Mouse (Mus musculus) adrenal gland, postnatal 36 days (tissue): ENCODE measurements around the gene 1700017B05Rik. TPM values are rescaled to one million over a fixed set of nuclear protein-coding genes. Genes with fewer than 3 reads are reported as not detected.
"Not testable (repeated sequence)": the region's sequence is repeated elsewhere in the genome, so short reads cannot be mapped to it uniquely, and the experiment has no call there.

Experiments
- DNase-seq, 2 experiments: peaks; one replicate each; pipeline ENCODE4 v3.0.0; 2021; ENCODE audit warnings: mixed read lengths in 1 of 2
- total RNA-seq, 2 experiments: library from RNA; stranded (reverse); gene quantifications; 2 replicates each; pipeline ENCODE4 v1.2.3; 2021

Gene 1700017B05Rik
- total RNA-seq, 2 experiments from 2014 or later, result 50.2 to 89.6 TPM

DNA sequence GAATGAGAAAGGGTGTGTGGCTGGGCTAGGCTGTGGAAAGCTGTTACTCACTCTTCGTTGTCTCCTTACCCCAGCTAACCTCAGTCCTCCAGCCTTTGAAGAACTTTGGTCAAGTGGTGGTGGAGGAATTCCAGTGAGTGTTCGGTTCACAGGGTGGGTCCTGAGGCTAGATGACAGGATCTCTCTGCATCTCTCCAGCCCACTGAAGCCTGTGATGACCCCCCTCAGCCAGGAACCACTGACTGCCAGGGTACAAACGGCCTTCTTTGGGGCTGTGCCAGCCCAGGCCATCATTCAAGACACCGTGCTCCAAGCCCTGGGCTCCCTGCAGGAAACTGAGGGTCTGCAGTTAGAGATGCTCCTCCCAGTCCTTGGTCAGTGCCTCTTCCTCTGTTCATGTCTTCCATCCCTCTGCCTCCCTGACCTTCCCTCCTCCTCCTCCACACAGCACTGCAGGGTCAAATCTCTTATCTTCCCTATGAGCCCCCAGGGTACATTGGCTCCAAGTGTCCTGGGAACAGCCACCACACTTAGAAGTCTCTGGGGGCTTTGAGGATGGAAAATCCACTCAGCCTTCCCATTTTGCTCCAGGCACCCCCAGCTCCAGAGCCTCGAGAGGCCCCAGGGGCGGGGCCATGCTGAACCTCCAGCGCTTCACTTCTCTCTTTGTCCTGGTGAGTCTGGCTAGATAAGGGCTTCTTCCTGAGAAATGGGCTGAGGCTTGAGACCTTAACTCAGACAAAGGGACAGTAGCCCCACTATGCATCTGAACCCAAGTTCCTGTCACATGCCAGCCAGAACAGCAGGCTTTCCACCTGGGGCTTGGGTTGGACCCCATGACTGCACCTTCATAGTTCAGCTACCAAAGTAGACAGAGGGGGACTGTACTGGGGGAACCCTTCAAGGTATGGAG is 14.1 kb downstream of the 1700017B05Rik start:
- DNase-seq, result no peak

DNA sequence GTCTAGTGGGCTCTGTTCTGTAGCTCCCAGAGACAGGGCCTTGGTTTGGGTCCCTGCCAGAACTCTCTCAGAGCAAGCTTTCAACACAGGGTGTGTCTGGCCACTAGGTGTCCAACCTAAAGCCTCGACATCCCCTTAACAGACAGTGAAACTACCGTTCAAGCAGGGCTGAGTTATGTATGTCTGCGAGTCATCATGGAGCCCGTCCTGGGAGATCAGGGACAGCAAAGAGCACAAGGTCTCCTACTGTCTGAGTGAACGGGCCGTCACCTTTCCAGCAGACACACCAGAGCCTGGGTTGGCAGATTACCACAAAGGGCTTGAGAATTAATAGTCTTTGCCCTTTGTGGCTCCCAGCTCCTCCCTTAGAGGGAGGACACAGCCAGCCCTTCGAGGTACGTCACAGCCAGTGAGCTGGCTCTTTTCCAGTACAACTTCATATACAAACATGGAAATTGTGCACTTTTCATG is 15.2 kb downstream of the 1700017B05Rik start:
- DNase-seq, result peak; percentile 25 to 32

DNA sequence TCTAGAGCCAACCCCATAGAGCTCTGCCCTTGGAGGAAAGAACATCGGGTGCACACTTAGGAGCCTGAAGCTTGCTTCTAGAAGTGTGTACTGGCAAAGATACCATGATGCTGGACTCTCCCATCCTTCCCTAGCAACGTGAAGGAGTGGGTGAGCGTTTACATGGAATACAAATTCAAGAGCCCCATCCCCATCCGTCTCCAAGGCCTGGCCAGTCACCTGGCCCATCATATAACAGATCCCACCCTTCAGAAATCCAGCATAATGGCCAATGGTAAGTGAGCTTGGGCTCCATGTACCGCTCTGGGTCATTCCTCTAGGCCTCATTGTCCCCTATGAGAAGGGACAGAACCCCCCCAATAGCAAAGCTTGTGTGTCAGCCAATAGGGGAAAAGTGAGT is 15.9 kb downstream of the 1700017B05Rik start:
- DNase-seq, result no peak

DNA sequence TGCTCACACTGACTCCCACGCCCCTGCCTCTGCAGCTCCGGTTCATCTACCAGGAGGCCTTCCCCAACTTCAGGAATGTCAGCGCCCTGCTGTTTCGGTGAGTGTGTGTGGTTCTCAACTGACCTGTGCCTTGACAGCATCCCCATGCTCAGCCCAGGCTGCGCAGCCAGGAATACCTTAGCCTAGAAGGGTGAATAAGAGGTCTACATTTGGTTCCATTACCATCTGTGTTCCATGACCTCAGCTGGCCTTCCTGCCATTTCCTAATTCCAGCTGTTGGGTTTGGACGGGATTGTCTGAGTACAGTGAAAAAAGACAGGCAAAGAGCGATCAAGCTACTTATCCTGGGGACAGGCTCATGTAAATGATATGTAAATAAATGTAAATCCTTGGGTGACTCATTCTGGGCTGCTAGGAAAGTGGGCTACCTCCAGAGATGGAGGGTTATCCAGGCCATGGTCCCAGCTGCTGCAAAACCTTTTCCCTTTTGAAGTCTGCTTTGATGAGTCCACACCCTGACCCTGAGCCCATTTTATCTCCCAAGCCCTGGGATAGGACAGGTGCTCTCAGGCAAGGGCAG is 18.2 kb downstream of the 1700017B05Rik start:
- DNase-seq, result no peak

DNA sequence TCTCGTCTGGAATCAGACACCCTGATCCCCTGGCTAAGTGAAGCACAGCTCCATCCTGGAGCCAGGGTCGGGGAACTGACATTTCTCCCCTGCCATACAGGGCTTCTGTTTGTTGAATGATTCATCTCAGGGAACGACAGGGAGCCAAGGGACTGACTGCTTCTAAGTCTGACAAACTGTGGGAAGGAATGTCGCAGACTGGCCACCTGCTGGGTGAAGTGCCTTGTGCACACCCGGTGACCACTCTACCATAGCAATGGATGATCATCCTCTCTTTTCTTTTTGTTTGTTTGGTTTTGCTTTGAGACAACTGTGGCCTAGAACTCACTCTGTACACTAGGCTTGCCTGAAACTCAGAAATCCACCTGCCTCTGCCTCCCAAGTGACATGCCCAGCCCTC is 19.5 kb downstream of the 1700017B05Rik start:
- no peak for DNase-seq

DNA sequence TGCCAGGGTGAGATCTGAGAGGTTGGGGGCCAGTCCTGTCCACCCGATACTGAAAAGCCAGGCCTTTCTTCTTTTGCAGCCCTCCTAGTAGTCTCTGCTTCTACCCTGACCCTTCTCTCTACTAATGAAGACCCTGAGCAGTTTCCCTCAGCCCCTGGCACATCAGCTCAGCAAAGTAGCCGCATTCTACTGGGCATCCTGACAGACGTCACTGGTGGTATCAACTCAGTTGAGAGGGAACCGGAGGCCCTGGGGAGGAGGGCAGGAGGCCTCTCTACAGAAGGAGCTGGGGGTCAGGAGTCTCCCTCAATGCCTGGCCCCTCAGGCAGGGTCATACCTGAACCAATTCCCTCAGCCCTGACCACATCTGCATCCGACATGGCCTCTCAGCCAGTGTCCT is 21.3 kb downstream of the 1700017B05Rik start:
- DNase-seq, result no peak

DNA sequence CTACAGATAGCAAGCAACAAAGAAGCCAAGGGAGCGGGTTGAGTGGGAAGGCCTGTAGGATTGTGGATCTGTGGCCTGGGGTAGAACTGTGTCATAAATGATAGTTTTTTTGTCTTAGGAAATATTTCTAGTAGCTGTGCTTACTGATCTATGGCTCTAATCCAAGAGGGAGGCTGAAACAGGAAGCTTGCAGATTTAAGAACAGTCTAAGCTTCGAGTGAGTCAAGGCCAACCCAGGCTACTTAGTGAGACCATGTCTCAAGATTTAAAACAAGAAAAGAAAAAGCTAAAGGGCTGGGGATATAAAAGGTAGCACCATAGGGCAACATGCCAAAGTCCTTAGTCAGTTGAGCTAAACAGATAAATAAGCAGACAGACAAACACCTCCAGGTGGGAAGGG is 24.2 kb downstream of the 1700017B05Rik start:
- DNase-seq, result no peak

DNA sequence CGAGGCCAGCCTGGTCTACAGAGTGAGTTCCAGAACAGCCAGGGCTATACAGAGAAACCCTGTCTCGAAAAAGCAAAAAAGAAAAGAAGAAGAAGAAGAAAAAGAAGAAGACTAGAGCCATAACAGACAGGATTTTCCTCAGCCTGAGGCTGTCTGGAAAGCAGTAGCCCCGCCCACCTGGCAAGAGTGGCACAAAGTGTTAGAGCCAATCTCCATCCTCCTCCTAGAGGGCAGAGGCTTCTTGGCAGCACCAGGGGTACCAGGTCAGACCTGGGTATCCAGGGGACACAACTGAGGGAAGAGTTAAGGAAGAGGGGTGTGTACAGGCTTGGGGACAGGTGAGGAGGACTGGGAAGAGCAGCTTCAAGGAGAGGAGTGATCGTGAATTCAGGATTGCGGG is 24.7 kb downstream of the 1700017B05Rik start:
- DNase-seq, result no peak

DNA sequence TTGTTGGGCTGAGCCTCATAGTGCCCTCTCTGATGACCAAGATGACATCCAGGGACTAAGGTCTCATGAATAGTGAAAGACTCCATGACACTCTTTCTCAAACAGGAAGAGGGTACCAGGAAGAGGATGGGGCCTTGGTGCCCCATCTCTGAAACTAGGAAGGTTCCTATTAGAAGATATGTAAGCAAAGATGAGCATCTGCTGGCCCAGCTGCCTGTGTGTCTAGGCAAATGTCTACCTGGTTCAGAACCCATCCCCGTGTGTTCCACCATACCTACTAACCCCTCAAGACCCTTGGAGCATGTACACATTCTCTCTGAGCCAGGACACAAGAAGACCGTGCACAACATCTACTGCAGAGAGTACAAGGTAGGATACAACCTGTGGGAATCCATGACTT is 26.2 kb downstream of the 1700017B05Rik start, which contains the start of gene Trcg1:
TSS of gene Trcg1 (plus strand) at position 301 of the 400 bp plus-strand sequence.
- no peak for DNase-seq

DNA sequence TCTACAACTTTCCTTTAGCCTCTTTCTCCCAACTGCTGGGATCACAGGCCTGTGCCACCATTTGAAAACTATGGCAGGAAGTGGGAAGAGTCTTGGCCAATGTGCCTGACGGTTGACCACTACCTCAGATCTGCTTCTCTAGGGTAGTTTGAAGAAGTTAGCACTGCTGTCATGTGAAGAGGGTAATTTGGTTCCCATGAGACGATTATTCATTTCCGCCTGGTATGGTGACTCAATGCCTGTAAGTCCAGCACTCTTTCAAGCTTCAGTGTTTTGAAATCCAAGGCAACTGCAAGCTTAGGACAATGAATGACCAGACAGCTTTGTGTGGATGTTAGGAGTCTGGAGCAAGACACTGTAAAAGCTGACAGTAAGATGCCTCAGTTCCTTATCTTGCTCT is 28.6 kb downstream of the 1700017B05Rik start:
- DNase-seq, result no peak

DNA sequence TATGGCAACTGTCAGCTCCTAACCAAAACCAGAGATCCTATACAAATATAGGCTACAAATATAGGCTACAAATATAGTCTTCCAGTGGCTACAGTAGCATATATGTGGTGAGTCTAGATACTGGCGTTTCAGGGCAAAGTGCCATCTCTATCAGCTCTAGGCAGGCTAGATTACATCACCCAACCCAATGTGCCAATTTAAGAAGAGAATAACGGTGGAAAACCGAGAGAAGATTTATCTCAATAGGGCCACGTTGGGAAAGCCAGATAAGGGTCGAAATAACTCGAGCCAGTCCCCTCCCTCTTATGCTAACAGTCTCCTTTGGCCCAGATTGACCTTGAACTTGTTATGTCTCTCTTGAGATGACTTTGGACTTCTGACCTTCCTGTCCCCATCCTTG is 29.3 kb downstream of the 1700017B05Rik start:
- DNase-seq, result no peak

DNA sequence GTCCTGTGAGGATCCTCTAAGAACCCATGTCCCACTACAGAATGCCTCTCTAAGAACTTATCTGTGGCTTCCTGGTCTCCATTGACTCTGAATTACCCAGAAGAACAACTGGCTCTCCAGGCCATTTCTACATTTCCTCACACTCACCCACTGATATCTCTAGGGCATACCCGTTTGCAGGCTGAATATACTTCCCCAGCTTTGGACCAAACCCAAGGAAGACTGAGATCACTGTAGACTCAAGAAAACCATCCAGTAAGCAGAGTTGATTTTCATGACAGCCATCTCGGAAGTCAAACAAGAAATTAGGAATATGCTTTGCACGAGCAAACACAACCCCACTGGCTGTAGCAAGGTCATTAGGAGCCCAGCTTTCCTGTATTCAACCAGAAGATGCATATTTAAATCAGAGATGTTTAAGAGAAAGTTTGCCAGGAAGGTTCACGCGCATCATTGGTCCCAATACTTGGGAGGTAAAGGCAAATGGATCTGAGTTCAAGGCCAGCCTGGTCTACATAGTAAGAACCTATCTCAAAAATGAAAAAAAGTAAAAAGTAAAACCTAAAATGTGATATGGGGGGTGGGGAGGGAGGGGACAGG is 30.0 kb downstream of the 1700017B05Rik start:
- DNase-seq, result no peak

DNA sequence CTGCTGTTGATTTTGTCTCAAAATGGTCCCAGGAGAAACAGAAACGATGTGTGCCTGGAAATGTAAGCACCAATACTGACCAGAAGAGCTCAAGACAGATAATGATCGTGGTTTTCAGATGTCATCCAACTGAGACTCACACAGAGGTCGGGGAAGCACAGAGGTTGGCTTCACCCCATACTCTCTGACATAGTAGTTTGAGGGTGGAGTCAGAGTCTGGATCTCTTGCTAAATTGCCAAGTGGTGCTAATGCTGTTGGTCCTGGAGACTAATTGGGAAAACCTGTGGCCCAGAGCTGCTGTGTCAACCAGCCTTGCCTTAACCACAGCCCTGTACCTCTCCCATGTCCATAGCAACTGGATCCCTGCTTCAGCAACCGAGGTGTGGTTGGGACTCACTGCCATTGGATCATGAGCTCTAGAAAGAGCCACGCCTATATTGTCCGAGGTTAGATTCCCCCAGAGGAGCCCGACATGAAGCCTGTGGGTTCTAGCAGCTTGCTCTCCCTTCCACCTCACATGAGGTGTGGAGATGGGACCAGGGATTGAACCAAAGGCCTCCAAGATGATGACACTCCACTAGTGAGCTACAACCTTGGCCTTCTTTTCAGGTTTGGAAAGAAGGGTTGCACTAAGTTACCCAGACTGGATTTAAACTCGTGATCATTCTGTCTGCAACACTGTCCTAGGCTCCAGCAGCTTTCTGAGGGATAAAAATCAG is 30.7 kb downstream of the 1700017B05Rik start:
- no peak for DNase-seq

DNA sequence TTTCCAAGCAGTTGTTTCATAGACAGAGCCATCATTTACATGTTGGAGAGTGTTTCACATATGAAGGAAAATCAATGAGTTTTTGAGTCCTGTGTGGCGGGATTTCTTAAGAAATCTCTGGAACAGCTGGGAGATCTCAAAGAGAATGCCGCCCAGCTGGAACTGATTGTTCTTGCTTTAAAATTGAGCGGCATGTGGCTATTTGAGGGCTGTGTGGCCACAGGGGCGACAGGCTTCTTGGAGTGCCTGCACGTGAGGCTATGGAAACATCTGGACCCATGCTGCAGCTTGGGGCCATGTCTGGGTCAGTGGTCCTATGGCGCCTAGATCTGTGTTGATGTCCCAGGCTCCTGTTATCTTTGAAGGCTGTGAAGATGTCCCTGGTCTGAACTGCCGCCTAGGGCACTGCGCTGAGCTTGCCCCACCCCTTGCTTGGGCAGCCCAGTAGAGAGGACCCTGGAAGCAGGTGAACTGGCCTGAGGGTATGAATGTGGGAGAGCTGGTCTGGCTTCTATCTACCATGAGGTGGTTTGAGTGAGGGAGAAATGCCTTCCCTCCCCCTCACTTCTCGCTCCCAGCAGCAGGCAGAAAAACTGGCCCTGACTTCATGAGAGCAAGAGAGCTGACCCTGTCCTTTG is 32.1 kb downstream of the 1700017B05Rik start:
- no peak for DNase-seq

DNA sequence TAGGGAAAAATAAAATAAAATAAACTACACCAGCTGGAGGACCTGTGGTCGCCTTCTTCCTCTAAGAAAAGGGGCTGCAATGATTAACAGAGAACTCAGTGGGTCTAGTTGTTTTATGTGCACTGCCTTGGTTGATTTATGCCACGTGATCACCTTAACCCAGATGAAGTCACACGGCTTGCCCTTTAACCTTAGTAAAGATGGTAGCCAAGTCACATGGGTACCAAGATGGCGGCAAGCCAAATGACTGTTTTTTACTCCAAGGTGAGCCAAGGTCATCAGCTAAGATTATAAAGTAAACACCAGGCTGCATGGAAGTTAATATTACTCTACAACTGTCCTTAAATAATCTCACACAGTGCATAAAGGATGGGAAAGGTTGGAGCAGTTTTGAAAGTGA is 32.7 kb downstream of the 1700017B05Rik start:
- DNase-seq, result peak in 1 of 2 experiments; percentile 46

DNA sequence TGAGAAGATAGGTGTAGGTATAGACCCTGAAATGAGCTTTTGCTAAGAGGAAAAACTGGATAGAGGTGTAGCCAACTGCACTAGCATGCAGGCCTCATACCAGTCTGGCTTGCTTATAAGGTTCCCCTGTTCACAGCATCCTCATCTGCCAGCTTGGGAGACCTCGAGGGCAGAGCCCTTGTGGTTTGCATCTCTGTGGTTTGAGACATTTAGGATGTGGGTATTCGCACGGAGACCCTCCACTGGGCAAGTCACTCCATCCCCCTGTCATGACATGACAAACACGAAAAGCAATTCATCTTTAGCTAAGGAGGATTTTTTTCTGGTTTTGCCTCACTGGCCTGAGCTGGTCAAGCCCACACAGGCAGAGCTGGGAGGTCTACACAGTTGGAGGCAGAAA is 34.2 kb downstream of the 1700017B05Rik start:
- DNase-seq, result no peak

DNA sequence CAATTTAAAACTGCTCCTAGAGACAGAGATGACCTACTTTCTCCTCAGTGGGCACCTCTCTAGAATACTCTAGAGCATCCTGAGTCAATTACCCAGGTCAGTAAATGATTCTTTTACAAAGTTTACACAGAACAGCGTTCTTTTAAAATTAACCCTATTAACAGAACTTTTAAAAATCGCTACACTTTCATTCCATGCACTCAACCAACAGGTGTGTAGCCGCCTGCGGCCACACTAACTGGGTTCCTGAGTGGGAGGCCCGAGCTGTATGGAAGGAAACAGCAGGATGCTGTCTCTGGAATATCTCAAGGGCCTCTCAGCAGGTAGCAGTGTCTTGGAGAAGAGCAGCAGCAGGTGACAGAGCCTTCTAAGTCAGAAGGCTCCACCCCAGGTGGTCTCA is 35.2 kb downstream of the 1700017B05Rik start:
- DNase-seq, result no peak

DNA sequence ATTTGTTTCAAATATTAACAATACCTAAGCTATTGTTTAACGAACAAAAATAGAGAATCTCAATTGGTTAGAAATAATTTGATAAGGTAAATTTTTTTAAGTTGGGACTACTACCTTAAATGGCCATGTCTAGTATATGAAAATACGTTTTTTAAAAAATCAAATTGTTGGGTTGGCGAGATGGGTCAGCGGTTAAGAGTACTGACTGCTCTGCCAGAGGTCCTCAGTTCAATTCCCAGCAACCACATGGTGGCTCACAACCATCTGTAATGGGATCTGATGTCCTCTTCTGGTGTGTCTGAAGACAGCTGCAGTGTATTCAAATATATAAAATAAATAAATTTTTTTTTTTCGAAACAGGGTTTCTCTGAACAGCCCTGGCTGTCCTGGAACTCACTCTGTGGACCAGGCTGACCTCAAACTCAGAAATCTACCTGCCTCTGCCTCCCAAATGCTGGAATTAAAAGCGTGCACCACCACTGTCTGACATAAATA is 35.7 kb downstream of the 1700017B05Rik start:
- DNase-seq, result not testable (repeated sequence)

DNA sequence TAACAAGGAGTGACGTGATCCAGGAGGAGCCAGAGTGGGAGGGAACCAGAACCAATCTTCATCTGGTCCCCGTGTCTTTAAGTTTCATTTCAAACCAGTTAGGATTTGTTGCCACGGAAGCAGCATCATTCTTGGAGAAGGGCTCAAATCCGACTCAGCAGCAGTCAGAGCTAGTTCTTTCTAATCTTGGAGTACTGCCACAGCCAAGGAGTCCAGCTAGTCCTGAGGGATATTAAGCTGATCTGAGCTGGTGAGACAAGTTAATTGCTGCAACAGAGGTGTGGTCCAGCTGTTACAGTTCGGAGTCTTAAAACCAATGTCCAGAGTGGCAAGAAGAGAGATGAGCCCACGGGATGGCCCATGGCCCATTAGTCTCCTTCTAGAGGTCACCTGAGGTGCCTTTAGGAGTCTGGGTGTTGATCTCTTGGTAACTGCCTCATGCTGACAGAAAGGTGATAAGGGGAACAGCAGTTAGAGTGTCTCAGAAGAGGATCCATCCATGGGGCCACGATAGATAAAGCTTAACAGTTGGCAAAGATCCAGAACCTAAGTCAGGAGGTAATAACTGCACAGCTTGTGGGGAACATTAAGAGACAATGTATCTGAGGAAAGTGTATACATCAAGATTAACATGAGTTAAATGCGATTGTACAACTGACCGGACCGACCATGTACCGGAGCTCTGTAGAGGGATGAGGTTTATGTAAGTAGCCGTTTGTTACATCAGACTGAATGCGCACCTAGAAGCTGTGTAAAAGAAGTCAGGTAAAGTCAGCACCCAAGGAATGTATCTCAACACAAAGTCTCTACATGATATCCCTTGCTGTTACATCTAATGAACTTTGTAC is 36.4 kb downstream of the 1700017B05Rik start:
- DNase-seq, result no peak

DNA sequence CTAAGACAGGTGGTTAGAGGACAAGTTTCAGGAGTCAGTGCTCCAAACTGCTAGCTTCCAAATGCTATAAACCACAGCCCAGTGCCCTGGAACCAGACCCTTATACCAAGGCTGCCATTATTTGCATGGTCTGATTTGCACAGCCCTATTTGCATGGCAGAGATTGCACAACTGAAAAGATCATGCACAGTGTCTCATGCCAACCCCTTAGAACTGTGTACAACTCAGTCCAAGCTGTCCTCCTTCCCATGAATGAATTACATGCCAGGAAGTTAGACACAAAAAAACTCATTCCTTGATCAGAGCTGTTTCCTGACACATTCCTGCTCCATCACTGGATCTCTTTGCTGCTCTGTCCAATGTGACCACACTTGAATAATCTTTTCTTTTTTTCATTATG is 39.1 kb downstream of the 1700017B05Rik start:
- DNase-seq, result no peak

DNA sequence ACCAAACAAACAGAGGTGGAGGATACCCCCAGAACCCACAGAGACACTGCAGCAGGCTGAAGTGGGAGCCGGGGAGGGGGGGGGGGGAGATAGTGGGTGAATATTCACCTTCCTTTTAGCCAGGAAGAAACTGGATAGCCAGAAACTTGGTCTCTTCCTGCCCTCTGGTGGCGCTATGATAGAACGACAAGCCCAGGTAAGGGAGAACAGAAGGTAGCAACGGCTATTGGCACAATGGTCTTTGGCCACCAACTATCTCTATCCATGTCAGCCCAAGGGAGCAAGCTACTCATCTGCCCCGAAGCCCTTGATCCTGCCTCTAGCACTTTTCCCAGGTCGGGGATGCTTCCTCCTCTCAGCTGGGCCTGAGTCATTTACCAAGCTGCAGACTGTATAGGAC is 42.1 kb downstream of the 1700017B05Rik start:
- DNase-seq, result peak in 1 of 2 experiments; percentile 28
